In the genomic region with DNA sequence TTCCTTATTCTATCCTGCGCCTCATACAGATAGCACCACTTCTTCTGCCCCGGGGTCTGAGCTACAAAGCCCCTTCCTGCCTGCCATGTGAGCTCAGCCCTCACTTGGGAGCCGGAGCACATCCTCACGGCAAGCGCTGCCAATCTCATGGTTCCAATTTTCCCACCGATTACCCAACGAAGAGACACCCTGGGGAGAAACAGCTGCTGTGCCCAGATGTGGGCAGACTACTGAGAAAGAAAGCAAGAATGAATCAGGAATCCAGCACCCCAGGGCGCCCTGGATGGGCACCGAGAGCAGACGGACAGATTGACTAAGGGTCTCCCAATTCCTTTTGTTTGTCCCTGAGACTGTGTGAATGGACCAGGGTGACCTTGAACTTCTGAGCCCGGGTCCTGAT, we compare ENCODE assay signal across 14 mouse cellular contexts. TPM values are rescaled to one million over a fixed set of nuclear protein-coding genes. Genes with fewer than 3 reads are reported as not detected.
DNase-seq lines count a peak whose midpoint lies in the region; ATAC-seq lines count a peak whose summit lies in the region.
"Had no signal": no experiment of that assay in that cellular context is flagged by ENCODE, and none has a peak within 500 bp of the region (broad histone marks: within the 10 kb centered on the region; RNA-seq: fewer than 3 reads in every experiment).

No protein-coding gene starts in this region.

- intact Hi-C loops in left cerebral cortex, postnatal 4 days (cut with DNase I) = no loop called here
- intact Hi-C loops in left cerebral cortex, postnatal 10 days (cut with DNase I) = no loop called here

- H3K4me3 ChIP-seq in forebrain, embryonic 12.5 days (replicated peaks) = no peak overlapping the region
- H3K4me3 ChIP-seq in hindbrain, embryonic 16.5 days (ENCODE audit: low read length) = no peak overlapping the region
- H3K4me3 ChIP-seq: megakaryocyte, embryonic 14.5 days; stomach, embryonic 15.5 days had no signal

- H3K4me2 ChIP-seq in forebrain, embryonic 12.5 days = peak overlapping the region; percentile 22; the same call in 1 of the 2 replicates
- H3K4me2 ChIP-seq in hindbrain, embryonic 16.5 days (ENCODE audit: low read length) = peak overlapping the region; percentile 7
- H3K4me2 ChIP-seq: stomach, embryonic 15.5 days had no signal

- H3K9me3 ChIP-seq in forebrain, embryonic 12.5 days = no peaks in the 10 kb centered on the region
- H3K9me3 ChIP-seq in hindbrain, embryonic 16.5 days (ENCODE audit: control insufficient read depth, low read length) = no peaks in the 10 kb centered on the region
- H3K9me3 ChIP-seq: stomach, embryonic 15.5 days had no signal

- H3K36me3 ChIP-seq in forebrain, embryonic 12.5 days (replicated peaks) = no peaks in the 10 kb centered on the region
- no peaks in the 10 kb centered on the region for H3K36me3 ChIP-seq in hindbrain, embryonic 16.5 days (ENCODE audit: control insufficient read depth, insufficient read depth, low read length)
- H3K36me3 ChIP-seq: stomach, embryonic 15.5 days had no signal

- 11% methylated on average over 11 of the region's 11 CpGs for WGBS in forebrain, embryonic 12.5 days
- 12% methylated on average over 11 of the region's 11 CpGs for WGBS in hindbrain, embryonic 16.5 days

- H3K9ac ChIP-seq in forebrain, embryonic 12.5 days = peak overlapping the region; percentile 18; the same call in 1 of the 2 replicates
- H3K9ac ChIP-seq in hindbrain, embryonic 16.5 days (ENCODE audit: low read depth, low read length) = peak overlapping the region; percentile 38
- H3K9ac ChIP-seq: stomach, embryonic 15.5 days had no signal

- 0 out of 2 replicates have a peak overlapping the region, but pooled peaks have one; percentile 25 for H3K27ac ChIP-seq in forebrain, embryonic 12.5 days
- no peak overlapping the region for H3K27ac ChIP-seq in hindbrain, embryonic 16.5 days (ENCODE audit: low read depth, low read length)
- H3K27ac ChIP-seq: stomach, embryonic 15.5 days had no signal

- peaks cover 98% of the 10 kb centered on the region for H3K4me1 ChIP-seq in forebrain, embryonic 12.5 days
- H3K4me1 ChIP-seq in hindbrain, embryonic 16.5 days (ENCODE audit: control insufficient read depth, insufficient read depth, low read depth, low read length) = peaks cover 85% of the 10 kb centered on the region

- peaks cover 35% of the 10 kb centered on the region for H3K27me3 ChIP-seq in forebrain, embryonic 12.5 days
- H3K27me3 ChIP-seq in hindbrain, embryonic 16.5 days (replicated peaks; ENCODE audit: control insufficient read depth, insufficient read depth, low read length) = no peaks in the 10 kb centered on the region

- DNase-seq in left cerebral cortex, postnatal 4 days = peak; percentile 36
- no peak for DNase-seq in left cerebral cortex, postnatal 10 days (ENCODE audit: extremely low spot score in 1 of 2, low spot score in 2 of 2)
- no peak for DNase-seq in thymus, adult 18-20 months
- DNase-seq in heart, postnatal 4 days = no peak
- no peak for DNase-seq in lung, postnatal 14 days
- DNase-seq: adrenal gland, postnatal 36 days; gastrocnemius, postnatal 25 days; lung, adult 18-20 months had no signal

- no peak for ATAC-seq in forebrain, embryonic 12.5 days (ENCODE audit: low FRiP score)
- ATAC-seq in hindbrain, embryonic 16.5 days = no peak
- ATAC-seq: intestine, embryonic 16.5 days had no signal

RNA-seq across cellular contexts. Expression of a gene that starts 8.5 kb away (rescaled TPM):
- 100 to 1,000 TPM; 163 to 177 TPM for total RNA-seq in left cerebral cortex, postnatal 4 days (2021)
- 100 to 1,000 TPM; 281 to 294 TPM for total RNA-seq in left cerebral cortex, postnatal 10 days (2021)
- 5.2 and 5.7 TPM in 2 replicates for polyA plus RNA-seq in forebrain, embryonic 12.5 days (2016; fragmentation: Nextera tagmentation; extraction: Ambion mirVana)
- polyA plus RNA-seq in hindbrain, embryonic 16.5 days (2015; fragmentation: Nextera tagmentation; extraction: Ambion mirVana) = 8.0 and 8.9 TPM in 2 replicates
- under 1 TPM; 0.12 to 0.23 TPM for total RNA-seq in heart, postnatal 4 days (2021)
- total RNA-seq: common myeloid progenitor, adult 5-6 weeks had no signal

Comparison
In these comparisons a context has a peak if more than half of its experiments do, and no peak if none do; other contexts are left out.
1. RNA of a gene that starts 8.5 kb away (total RNA-seq): 281 to 294 TPM in left cerebral cortex, postnatal 10 days and 163 to 177 TPM in left cerebral cortex, postnatal 4 days; 0.12 to 0.23 TPM in heart, postnatal 4 days; every median in the first group is over 100 times any median in the second.